Mouse (Mus musculus): Measurements from ENCODE around the gene Flvcr2.

- TF ChIP-seq EP300 (optimal IDR thresholded peaks at IDR 0.05) (no peak), CTCF (IDR thresholded peaks at IDR 0.05; ENCODE audit: low read depth) (no peak)
Observed at GRCm38 (mm10) chr12:85825822-85826221, 79.5 kb downstream of the Flvcr2 start.

Data from stomach, postnatal 0 days (tissue).